Mouse (Mus musculus) left cerebral cortex, postnatal 4 days (tissue): Measurements from ENCODE around the gene Lyrm7. TPM values are rescaled to one million over a fixed set of nuclear protein-coding genes. Genes with fewer than 3 reads are reported as not detected.

Experiments used
- total RNA-seq, 2 experiments: library from RNA; stranded (reverse); gene quantifications; 2 replicates each; pipeline ENCODE4 v1.2.3; 2021

Gene Lyrm7
- total RNA-seq, 2 experiments from 2014 or later = 17.5 to 26.2 TPM

Other genes starting within 250 kb of the Lyrm7 start
- 100 to 1,000 TPM; 104 to 107 TPM for gene Cdc42se2, start 73.2 kb downstream of the Lyrm7 start, total RNA-seq
- gene Hint1, start 5.5 kb upstream of the Lyrm7 start, total RNA-seq = 100 to 1,000 TPM; 364 to 423 TPM
- 1 to 10 TPM; 5.1 to 9.6 TPM for gene Gpx3, start 41.5 kb upstream of the Lyrm7 start, total RNA-seq
- gene Tnip1, start 102.0 kb upstream of the Lyrm7 start, total RNA-seq = 10 to 100 TPM; 22.8 to 24.9 TPM
- 10 to 100 TPM; 70.0 to 70.2 TPM for gene Anxa6, start 172.5 kb upstream of the Lyrm7 start, total RNA-seq
- not detected for gene Ccdc69, start 217.2 kb upstream of the Lyrm7 start, total RNA-seq
- gene Gm2a, start 237.2 kb upstream of the Lyrm7 start, total RNA-seq = 10 to 100 TPM; 31.0 to 32.2 TPM